Mouse (Mus musculus) adrenal gland, postnatal 14 days (tissue): ENCODE measurements around the gene Dcaf4. TPM values are rescaled to one million over a fixed set of nuclear protein-coding genes. Genes with fewer than 3 reads are reported as not detected.
A peak's percentile ranks its signal among the peaks of the same experiment; 100 is the strongest.

Experiments
- DNase-seq: peaks from one replicate; pipeline ENCODE4 v3.0.0; 2021; ENCODE audit warnings: mixed read lengths
- total RNA-seq: library from RNA; stranded (reverse); gene quantifications from 2 replicates; pipeline ENCODE4 v1.2.3, GENCODE M21; 2021

The Dcaf4 gene
- total RNA-seq, 1 experiment from 2014 or later: 45.2 TPM

DNA sequence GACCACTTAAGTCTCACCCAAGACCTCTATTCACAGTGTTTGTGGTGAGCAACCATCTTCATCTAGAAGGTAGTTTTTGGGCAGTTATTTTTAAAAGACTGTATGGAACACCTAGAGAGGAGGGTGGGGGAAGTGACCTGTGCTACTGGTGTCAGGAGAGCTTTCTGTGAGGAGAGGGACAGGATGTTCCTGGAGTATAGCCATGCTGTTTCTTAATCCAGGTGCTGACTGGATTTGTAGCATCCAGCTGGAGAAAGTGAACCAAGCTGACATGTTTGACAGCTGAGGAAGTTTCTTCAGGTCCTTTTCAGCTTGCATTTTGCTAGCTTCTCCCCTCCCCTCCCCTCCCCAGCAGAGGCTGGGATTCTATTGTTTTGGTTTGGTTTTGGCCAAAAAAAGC is 24.5 kb downstream of the Dcaf4 start:
- no peak for DNase-seq

DNA sequence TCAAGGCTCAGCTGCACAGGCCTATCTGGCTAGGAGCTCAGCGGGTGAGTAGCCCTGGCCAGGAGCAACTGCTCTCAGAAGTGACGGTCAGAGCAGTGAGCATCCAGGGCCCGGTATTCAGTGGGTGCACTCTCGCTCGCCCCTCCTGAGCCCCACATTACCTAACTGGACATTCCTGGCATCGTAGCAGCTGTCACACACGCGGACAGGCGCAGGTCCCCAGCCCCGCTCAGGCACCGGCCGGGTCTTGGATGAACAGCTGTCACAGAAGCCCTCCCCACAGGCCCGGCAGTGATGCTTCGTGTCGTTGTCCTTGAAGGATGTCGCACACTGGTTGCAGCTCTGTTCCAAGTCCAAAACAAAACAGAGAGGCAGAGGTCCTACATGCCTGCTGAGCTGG is 31.0 kb downstream of the Dcaf4 start:
- DNase-seq: no peak

- DNase-seq: no peak
Observed at GRCm38 (mm10) chr12:83553816-83554215, 33.5 kb downstream of the Dcaf4 start.

- DNase-seq: no peak
Observed at GRCm38 (mm10) chr12:83555605-83556004, 35.3 kb downstream of the Dcaf4 start.

DNA sequence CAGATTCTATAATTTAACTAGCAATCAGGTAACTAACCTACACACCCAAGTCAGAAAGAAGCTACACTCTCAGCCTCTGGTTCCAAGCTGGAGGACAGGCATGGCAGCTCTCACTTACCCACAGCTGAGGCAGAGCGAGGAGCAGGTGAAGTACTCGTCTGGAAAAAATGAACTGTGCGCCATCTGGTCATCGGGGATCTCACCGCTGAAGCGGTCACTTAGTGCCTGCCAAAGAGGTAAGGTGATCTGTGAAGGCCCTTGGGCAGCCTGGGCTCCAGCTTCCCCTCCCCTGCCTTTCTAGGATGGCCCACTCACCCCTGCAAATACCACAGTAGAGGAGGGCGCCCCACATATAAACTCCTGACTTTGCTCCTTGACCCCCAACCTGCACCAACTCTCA is 38.2 kb downstream of the Dcaf4 start:
- DNase-seq: no peak

DNA sequence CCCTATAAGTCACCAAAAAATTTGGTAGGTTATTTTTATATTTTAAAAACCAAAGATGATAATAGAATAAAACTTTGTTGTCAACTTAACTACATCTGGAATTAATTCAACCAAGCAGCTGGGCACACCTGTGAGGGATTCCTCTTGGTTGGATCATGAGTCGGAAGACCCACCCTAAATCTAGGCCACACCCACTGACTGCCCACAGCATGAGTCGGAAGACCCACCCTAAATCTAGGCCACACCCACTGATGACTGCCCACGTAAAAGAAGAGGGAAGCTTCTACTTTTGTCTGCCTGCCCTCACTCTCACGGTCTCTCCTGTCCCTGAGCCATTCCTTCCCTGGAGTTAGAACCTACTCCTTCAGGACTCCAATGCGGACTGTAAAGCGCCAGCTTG is 39.9 kb downstream of the Dcaf4 start:
- no peak for DNase-seq

DNA sequence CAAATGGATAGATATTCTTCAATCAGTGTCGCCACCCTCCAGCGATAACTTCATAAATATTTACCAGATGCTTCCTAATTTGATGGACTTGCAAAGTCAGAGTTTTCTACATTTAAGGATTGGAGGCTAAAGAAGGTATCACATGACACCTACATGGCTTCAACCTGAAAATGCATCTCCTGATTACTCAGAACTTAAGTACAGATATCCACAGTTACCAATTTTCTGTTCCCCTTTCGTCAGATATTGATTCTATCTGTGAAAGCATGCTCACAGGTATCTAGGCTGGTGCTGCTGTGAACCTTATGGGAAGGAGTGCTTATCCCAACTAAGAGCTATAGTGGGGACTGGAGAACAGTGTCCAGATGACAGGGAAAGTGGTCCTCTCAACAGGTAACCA is 42.3 kb downstream of the Dcaf4 start:
- DNase-seq: no peak

GRCm38 (mm10) chr12:83569866-83570265 is 49.6 kb downstream of the Dcaf4 start:
- no peak for DNase-seq

- DNase-seq: no peak
Observed at GRCm38 (mm10) chr12:83572717-83573116, 52.5 kb downstream of the Dcaf4 start.

GRCm38 (mm10) chr12:83577445-83577844 is 57.2 kb downstream of the Dcaf4 start:
- DNase-seq: no peak

GRCm38 (mm10) chr12:83578356-83578755 is 58.1 kb downstream of the Dcaf4 start:
- no peak for DNase-seq

DNA sequence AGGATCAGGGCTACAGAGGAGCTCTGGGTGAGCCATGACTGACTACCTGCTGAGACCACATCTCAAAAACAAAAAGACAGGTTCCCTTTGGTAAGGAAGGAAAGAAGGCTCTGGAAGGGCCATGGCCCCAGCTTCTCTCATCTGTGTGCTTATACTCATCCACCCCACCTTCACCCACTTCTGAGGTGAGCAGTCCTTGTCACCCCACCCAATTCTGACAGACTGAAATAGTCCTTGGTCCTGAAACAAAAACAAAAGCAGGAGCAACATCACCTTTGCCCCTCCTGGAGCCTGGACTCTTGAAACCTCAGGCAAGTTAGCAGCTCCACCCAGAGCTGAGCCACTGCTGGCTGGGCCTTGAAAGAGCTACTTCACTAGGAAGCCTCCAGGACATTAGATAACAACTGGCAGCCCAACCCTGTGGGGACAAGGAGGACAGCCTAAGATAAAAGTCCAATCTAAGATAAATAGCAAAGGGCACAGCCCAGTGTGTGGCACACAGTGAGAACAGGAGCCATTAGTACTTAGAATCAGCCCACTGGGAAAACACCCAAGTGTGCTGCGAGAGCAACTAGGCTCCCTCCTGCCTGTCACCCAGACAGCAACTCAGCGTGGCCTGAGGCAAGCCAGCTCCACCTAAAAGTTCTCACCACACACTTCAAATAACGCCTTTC is 58.8 kb downstream of the Dcaf4 start:
- peak; percentile 57 for DNase-seq

DNA sequence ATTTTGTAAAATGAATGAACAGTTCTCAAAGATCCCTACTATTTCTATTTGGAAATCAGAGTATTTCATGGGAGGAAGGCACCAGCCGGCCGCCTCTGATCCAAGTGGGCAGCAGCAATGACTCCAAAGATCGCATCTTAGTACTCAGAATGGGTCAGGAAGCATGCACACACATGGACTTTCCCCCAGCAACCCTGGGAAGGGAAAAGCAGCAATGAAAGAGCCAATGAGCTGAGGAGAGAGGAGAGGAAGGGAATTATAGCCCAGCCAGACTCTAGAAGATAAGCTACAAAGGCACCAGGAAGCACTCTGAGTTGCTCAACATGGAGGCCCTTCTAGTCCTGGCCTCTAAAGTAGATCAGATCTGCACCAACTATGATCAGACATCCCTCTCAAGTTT is 60.0 kb downstream of the Dcaf4 start:
- DNase-seq: no peak

DNA sequence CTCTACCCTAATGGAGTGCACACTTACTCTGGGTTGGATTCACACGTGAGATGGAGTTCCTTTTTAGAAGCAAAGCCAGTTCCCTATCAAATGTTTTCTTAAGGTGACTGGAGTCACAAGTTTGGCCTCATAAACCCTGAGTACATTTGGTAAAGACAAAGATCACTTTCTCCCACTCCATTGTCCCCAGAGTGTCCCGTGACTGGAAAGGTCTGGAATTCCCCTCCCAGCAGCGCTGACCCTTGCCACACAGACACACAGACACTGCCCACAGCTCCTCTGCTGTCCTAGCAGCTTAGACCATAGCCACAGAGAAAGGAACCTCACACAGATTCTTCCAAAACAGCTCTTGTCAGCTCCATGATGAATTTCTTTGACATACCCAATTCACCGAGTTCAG is 61.8 kb downstream of the Dcaf4 start:
- DNase-seq: no peak

GRCm38 (mm10) chr12:83582747-83583146 is 62.5 kb downstream of the Dcaf4 start:
- no peak for DNase-seq

DNA sequence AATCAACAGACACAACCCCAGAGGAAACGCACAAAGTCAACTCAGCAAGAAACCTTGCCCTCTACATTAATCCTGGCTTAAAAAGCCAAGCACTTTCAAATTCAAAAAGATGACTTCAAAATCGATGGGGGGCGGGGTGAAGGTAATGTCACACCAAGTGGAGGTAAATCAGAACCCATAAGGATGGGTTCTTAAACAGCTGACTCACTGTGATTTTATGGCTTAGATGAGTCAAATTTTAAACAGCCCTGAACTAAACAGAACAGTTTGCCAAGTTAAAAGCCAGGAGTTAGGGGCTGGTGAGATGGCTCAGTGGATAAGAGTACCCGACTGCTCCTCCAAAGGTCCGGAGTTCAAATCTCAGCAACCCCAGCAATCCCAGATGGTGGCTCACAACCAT is 66.4 kb downstream of the Dcaf4 start:
- DNase-seq: no peak

Other genes with a start within 250 kb of the Dcaf4 start
- 10.6 and 12.2 TPM in 2 replicates for gene Dpf3, start 32.8 kb upstream of the Dcaf4 start, total RNA-seq
- gene Zfyve1, start 76.8 kb downstream of the Dcaf4 start, total RNA-seq: 33.6 and 35.6 TPM in 2 replicates
- gene Rbm25, start 110.8 kb downstream of the Dcaf4 start, total RNA-seq: 103 and 128 TPM in 2 replicates
- gene Psen1, start 167.7 kb downstream of the Dcaf4 start, total RNA-seq: 53.6 and 62.6 TPM in 2 replicates
- 8.5 and 9.1 TPM in 2 replicates for gene Papln, start 243.2 kb downstream of the Dcaf4 start, total RNA-seq